Mouse (Mus musculus) intestine, embryonic 16.5 days (tissue): Measurements from ENCODE around the gene Gm11549. TPM values are rescaled to one million over a fixed set of nuclear protein-coding genes. Genes with fewer than 3 reads are reported as not detected.

Experiments used
- ATAC-seq: fragments of 200-750 bp; cut with Nextera tagmentation; 2 replicates; pipeline ENCODE4 v1.8.0; 2017; ENCODE audit warnings: moderate TSS enrichment, moderate library complexity
- H3K27ac ChIP-seq: fragments of 300-500 bp; sonication (generic); 2 replicates; pipeline ENCODE4 v1.5.1; 2014; ENCODE audit warnings: mild to moderate bottlenecking, low read length
- H3K27me3 ChIP-seq: fragments of 300-500 bp; sonication (generic); replicated peaks from 2 replicates; pipeline ENCODE4 v1.6.1; 2014; ENCODE audit warnings: low read length, control low read depth, mixed read lengths; ENCODE audit not compliant: control insufficient read depth, insufficient read depth
- H3K36me3 ChIP-seq: fragments of 300-500 bp; sonication (generic); 2 replicates; pipeline ENCODE4 v1.6.1; 2014; ENCODE audit warnings: low read length, control low read depth; ENCODE audit not compliant: control insufficient read depth, insufficient read depth
- H3K4me1 ChIP-seq: fragments of 300-500 bp; sonication (generic); 2 replicates; pipeline ENCODE4 v1.6.1; 2014; ENCODE audit warnings: low read length, control low read depth, mixed read lengths; ENCODE audit not compliant: control insufficient read depth, insufficient read depth
- H3K4me2 ChIP-seq: fragments of 300-500 bp; sonication (generic); 2 replicates; pipeline ENCODE4 v1.6.1; 2014; ENCODE audit warnings: low read depth, low read length, control low read depth
- H3K4me3 ChIP-seq: fragments of 300-500 bp; sonication (generic); 2 replicates; pipeline ENCODE4 v1.5.1; 2014; ENCODE audit warnings: mild to moderate bottlenecking, low read length
- H3K9ac ChIP-seq: fragments of 300-500 bp; sonication (generic); 2 replicates; pipeline ENCODE4 v1.6.1; 2014; ENCODE audit warnings: low read depth, low read length
- H3K9me3 ChIP-seq: fragments of 300-500 bp; sonication (generic); 2 replicates; pipeline ENCODE4 v1.6.1; 2016; ENCODE audit warnings: low read length, control low read depth; ENCODE audit not compliant: control insufficient read depth
- WGBS: fragments of 180-500 bp; shearing (Covaris S2); extraction: QIAGEN DNeasy Blood & Tissue Kit; methylation state at CpG from one replicate; pipeline ENCODE4 v1.1.7; 2014; 5-methylcytosine and 5-hydroxymethylcytosine counted together
- polyA plus RNA-seq: library from polyadenylated mRNA; unstranded; fragments of >200 nt; fragmentation: Nextera tagmentation; extraction: Ambion mirVana; gene quantifications from 2 replicates; pipeline ENCODE4 v1.2.1, GENCODE M21; 2015

Gene Gm11549
- polyA plus RNA-seq, 1 experiment from 2014 or later = 0.54 TPM

DNA sequence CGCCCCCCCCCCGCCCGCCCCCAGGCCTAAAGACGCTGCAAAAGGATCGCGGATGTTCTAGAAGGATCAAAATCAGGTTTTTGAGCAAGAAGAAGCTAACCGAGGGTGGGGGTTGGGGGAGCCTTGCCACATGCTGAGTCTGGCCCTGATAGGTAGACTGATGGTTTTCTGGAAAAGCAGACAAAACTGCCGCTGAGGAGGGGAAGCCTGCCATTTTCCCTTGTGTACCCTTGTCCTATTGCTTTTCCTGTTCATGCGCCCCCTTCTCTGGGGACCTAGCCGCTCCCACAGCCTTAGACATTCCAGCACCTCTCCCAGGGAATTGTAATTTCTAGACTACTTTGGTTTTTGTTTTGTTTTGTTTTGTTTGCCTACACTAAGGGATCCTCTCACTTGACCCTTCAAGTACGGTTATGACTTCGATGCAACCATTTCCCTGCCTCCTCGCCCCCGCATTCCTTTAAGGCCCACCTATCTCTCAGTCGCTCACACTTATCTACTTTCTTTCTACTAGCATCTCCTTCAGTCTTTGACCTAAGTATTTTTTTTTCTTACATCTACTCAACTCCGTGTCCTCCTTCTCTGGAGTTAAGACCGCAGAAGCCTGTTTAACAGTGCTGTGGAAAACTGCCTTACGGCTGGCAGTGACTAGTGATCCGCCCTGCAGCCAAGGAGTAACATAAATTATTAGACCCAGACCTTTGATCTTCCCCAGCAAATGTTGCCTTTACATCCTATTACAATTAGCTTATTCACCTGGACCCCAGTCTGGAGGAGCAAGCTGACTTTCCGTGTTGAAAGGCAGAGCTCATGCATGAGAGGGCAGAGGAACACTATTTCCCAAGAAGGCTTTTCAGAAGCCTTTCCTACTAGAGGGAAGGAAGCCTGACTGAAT lies 45.1 kb downstream of the Gm11549 start:
- Histone ChIP-seq H3K9ac (peak overlapping the region; percentile 85), H3K36me3 (no peaks in the 10 kb centered on the region), H3K27ac (peak overlapping the region; percentile 90), H3K4me1 (peaks cover 21% of the 10 kb centered on the region), H3K9me3 (no peaks in the 10 kb centered on the region), H3K4me3 (peak overlapping the region; percentile 88), H3K4me2 (peak overlapping the region; percentile 89), H3K27me3 (no peaks in the 10 kb centered on the region)
- 0 out of 2 replicates have a peak, but pooled peaks have one; percentile 0 for ATAC-seq
- 26% methylated on average over 20 of the region's 20 CpGs for WGBS

- Histone ChIP-seq H3K27ac (peak within 1 kb of the TSS; percentile 90), H3K9ac (peak within 1 kb of the TSS; percentile 85), H3K36me3 (no peaks in the 10 kb centered on the region), H3K4me3 (peak within 1 kb of the TSS; percentile 88), H3K9me3 (no peaks in the 10 kb centered on the region), H3K27me3 (no peaks in the 10 kb centered on the region), H3K4me1 (peaks cover 16% of the 10 kb centered on the region), H3K4me2 (peak within 1 kb of the TSS; percentile 89)
- WGBS = under 1% methylated on average over 32 of the region's 32 CpGs
- ATAC-seq = peak; percentile 99
Observed at GRCm38 (mm10) chr3:36475532-36476087, 46.0 kb downstream of the Gm11549 start, which contains the start of the genes Anxa5 and 1810062G17Rik. Gene Anxa5, minus strand, starts transcription at chr3:36475894. Gene 1810062G17Rik, plus strand, starts transcription at chr3:36475937.

DNA sequence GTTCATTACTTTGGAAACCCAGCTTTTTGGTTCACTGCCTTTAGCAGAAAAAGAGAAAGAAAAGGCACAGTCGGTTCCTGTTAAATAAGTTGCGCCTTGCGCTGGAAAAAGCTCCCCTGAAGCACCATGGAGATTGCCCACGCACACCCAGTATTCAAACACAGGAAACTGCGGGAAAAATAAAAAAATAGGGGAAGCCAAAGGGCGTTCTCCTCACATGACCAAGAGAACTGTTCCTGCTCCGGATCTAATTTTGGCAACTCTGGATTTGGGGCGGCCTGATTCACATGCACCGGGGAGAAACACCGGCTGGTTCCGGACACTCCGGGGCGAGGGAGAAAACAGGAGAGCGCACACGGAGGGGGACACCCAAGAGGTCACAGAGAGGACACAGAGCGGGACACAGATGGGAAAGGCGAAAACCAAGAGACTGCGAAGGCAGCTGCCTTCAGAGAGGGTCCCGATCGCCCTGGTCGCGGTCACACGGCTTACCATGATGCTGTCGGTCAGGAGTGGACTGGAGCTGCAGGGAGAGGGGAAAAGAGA lies 46.6 kb downstream of the Gm11549 start:
- H3K27ac ChIP-seq = peak overlapping the region; percentile 90
- no peak for ATAC-seq
- peak overlapping the region; percentile 85 for H3K9ac ChIP-seq
- no peaks in the 10 kb centered on the region for H3K9me3 ChIP-seq
- no peaks in the 10 kb centered on the region for H3K36me3 ChIP-seq
- H3K27me3 ChIP-seq = no peaks in the 10 kb centered on the region
- H3K4me1 ChIP-seq = peaks cover 16% of the 10 kb centered on the region
- under 1% methylated on average over 24 of the region's 24 CpGs for WGBS
- peak overlapping the region; percentile 89 for H3K4me2 ChIP-seq
- peak overlapping the region; percentile 88 for H3K4me3 ChIP-seq

DNA sequence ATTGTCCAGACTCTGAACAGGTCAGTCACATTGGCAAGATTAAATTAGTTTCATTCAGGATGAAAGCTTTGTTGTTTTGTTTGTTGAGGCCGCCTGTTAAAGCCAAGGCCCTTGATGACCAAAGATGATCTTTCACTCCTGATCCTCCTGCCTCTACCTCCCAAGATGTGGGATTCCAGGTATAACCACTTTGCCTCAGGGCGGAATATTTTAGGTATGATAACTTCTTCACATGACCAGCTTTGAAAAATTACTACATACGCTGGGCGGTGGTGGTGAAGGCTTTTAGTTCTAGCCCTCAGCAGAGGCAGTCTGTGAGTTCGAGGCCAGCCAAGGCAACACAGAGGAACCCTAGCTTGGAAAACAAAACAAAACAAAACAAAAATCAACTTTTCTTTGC lies 47.2 kb downstream of the Gm11549 start:
- Histone ChIP-seq H3K4me1 (peaks cover 16% of the 10 kb centered on the region), H3K27ac (no peak overlapping the region), H3K4me3 (peak overlapping the region; percentile 88), H3K36me3 (no peaks in the 10 kb centered on the region), H3K9ac (peak overlapping the region; percentile 85; the same call in 1 of the 2 replicates), H3K27me3 (no peaks in the 10 kb centered on the region), H3K9me3 (no peaks in the 10 kb centered on the region), H3K4me2 (peak overlapping the region; percentile 89)
- WGBS = 85% methylated on average over 5 of the region's 5 CpGs
- no peak for ATAC-seq

GRCm38 (mm10) chr3:36473222-36473621 lies 48.4 kb downstream of the Gm11549 start:
- Histone ChIP-seq H3K4me1 (peaks cover 16% of the 10 kb centered on the region), H3K4me3 (no peak overlapping the region), H3K9ac (no peak overlapping the region), H3K27ac (no peak overlapping the region), H3K27me3 (no peaks in the 10 kb centered on the region), H3K9me3 (no peaks in the 10 kb centered on the region), H3K36me3 (no peaks in the 10 kb centered on the region), H3K4me2 (no peak overlapping the region)
- 91% methylated on average over 5 of the region's 5 CpGs for WGBS
- no peak for ATAC-seq

DNA sequence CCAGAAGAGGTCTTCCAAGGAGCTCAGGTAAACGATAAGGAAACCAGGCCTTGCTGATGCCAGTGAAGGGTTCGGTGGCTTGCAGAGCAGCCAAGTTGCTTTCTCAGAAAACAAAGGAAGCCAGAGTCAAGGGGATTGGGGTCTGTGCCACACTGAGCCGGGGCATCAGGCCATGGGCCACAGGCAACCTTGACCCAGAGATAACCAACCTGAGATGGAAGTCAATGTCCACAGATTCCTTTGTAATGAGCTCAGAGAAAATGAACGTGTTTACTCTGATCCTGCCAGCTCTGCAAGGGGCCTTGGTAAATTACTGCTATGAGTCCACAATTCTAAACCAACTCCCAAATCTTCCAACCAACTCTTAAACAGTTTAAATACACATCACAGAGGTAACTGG lies 49.8 kb downstream of the Gm11549 start:
- no peak for ATAC-seq
- Histone ChIP-seq H3K9ac (no peak overlapping the region), H3K27ac (no peak overlapping the region), H3K27me3 (no peaks in the 10 kb centered on the region), H3K36me3 (no peaks in the 10 kb centered on the region), H3K4me1 (peaks cover 15% of the 10 kb centered on the region), H3K9me3 (no peaks in the 10 kb centered on the region), H3K4me3 (no peak overlapping the region), H3K4me2 (no peak overlapping the region)
- 61% methylated on average over 4 of the region's 4 CpGs for WGBS

GRCm38 (mm10) chr3:36468871-36469270 lies 52.7 kb downstream of the Gm11549 start:
- ATAC-seq = no peak

DNA sequence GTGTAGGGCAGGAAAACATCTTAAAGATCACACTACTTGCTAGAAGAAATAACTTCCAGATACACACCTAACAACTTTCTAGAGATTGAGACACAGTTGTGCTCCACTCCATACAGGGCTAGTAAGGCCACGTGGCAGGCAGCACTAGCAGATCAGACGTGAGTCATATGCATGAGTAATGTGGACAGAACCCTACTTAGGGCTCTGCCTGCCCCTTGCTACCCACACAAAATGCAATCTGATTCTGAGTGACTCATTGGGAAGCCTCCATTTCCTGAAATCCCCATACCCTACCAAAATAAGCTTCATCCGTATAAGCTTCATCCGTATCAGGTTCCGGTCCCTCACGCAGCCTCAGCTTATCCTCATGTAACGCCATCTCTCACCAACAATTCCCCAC lies 54.0 kb downstream of the Gm11549 start:
- Histone ChIP-seq H3K4me3 (no peak overlapping the region), H3K36me3 (peaks cover 4% of the 10 kb centered on the region; the same call in 1 of the 2 replicates), H3K27me3 (no peaks in the 10 kb centered on the region), H3K4me2 (no peak overlapping the region), H3K4me1 (peaks cover 7% of the 10 kb centered on the region; the same call in 1 of the 2 replicates), H3K9ac (no peak overlapping the region), H3K9me3 (no peaks in the 10 kb centered on the region), H3K27ac (no peak overlapping the region)
- ATAC-seq = 0 out of 2 replicates have a peak, but pooled peaks have one; percentile 59
- 80% methylated on average over 7 of the region's 7 CpGs for WGBS

More at GRCm38 (mm10) chr3:36468871-36469270, 52.7 kb downstream of the Gm11549 start:
- H3K4me1 ChIP-seq = peaks cover 10% of the 10 kb centered on the region
- H3K27ac ChIP-seq = no peak overlapping the region
- no peak overlapping the region for H3K9ac ChIP-seq
- no peaks in the 10 kb centered on the region for H3K27me3 ChIP-seq
- H3K36me3 ChIP-seq = peaks cover 4% of the 10 kb centered on the region; the same call in 1 of the 2 replicates
- H3K4me3 ChIP-seq = no peak overlapping the region
- no peak overlapping the region for H3K4me2 ChIP-seq
- WGBS = 60% methylated on average over 2 of the region's 2 CpGs
- no peaks in the 10 kb centered on the region for H3K9me3 ChIP-seq

GRCm38 (mm10) chr3:36465538-36465937 lies 56.1 kb downstream of the Gm11549 start:
- H3K4me1 ChIP-seq = no peaks in the 10 kb centered on the region
- H3K4me2 ChIP-seq = no peak overlapping the region
- ATAC-seq = no peak
- no peak overlapping the region for H3K9ac ChIP-seq
- H3K27ac ChIP-seq = no peak overlapping the region
- no peak overlapping the region for H3K4me3 ChIP-seq
- WGBS = 60% methylated on average over 7 of the region's 7 CpGs
- peaks cover 4% of the 10 kb centered on the region; the same call in 1 of the 2 replicates for H3K36me3 ChIP-seq
- H3K9me3 ChIP-seq = no peaks in the 10 kb centered on the region
- H3K27me3 ChIP-seq = no peaks in the 10 kb centered on the region
